Mouse (Mus musculus): ENCODE data around the gene Olfr94. TPM values are rescaled to one million over a fixed set of nuclear protein-coding genes. Genes with fewer than 3 reads are reported as not detected.
A peak's percentile ranks its signal among the peaks of the same experiment; 100 is the strongest.

The Olfr94 gene
- polyA plus RNA-seq, 1 experiment from 2014 or later: not detected

DNA sequence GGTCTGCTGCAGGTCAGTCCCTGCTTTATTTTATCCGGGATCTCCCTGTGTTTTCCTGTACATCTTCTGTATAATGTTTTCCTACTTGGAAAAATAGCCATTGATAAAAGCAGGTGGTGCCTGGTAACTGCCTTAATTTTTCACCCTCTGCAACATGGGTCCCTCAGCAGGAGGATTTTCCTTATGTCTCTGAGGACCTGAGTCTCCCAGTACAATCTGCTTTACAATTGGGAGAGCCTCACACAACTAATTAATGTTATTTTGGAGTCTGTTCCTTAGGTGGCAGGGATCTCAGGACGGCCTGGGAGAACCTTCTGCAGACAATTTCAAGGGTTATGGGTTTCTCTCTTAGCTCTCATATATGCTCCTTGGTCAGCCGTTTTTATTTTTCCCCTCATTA is 12.2 kb upstream of the Olfr94 start, which contains the start of gene Olfr95:
TSS of gene Olfr95 (minus strand) at position 101 of the 400 bp plus-strand sequence.
- Histone ChIP-seq H3K27me3 (replicated peaks; ENCODE audit: control insufficient read depth, insufficient read depth, low read length) (peaks cover 14% of the 10 kb centered on the region), H3K4me1 (replicated peaks; ENCODE audit: control insufficient read depth, insufficient read depth, low read length) (no peaks in the 10 kb centered on the region), H3K9ac (ENCODE audit: low read depth, low read length) (no peak within 1 kb of the TSS), H3K4me3 (ENCODE audit: low read depth, low read length) (no peak within 1 kb of the TSS), H3K27ac (ENCODE audit: low read depth, low read length) (no peak within 1 kb of the TSS), H3K36me3 (ENCODE audit: control insufficient read depth, insufficient read depth, low read length) (no peaks in the 10 kb centered on the region), H3K4me2 (no peak within 1 kb of the TSS), H3K9me3 (ENCODE audit: control insufficient read depth, low read length) (no peaks in the 10 kb centered on the region)
- 72% methylated on average over 3 of the region's 3 CpGs for WGBS
- DNase-seq (ENCODE audit: low spot score) (no peak), ATAC-seq (replicated peaks; ENCODE audit: low FRiP score) (no peak)

DNA sequence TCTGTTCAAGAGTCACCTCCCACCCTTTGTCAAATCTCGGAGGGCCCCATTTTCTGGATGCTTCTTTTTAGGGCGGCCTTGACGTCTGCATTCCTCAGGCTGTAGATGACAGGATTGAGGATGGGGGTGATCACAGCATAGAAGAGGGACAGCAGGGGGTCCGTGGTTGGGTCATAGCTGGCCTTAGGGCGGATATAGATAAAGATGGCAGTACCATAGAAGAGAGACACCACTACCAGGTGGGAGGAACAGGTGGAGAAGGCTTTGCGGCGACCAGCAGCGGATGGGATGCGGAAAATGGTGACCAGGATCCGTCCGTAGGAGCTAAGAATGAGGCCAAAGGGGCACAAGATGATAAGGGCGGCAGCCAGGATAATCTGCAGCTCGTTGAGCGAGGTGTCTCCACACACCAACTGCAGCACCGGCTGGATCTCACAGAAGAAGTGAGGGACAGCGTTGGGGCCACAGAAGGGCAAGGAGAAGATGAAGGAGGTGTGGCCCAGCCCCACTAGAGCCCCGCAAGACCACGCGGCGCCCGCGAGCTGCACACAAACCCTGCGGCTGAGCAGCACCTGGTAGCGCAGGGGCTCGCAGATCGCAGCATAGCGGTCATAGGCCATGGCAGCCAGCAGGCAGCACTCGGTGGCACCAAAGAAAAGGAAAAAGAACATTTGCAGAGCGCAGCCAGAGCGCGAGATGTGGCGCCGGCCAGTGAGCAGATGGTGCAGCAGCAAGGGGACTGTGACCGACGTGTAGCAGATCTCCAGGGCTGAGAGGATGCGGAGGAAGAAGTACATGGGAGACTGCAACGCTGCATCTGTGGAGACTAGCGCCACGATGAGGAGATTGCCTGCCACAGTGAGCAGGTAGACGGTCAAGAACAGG is 10.3 kb upstream of the Olfr94 start:
- no peak overlapping the region for H3K4me3 ChIP-seq (ENCODE audit: low read depth, low read length)
- H3K36me3 ChIP-seq (ENCODE audit: control insufficient read depth, insufficient read depth, low read length): no peaks in the 10 kb centered on the region
- peaks cover 14% of the 10 kb centered on the region for H3K27me3 ChIP-seq (replicated peaks; ENCODE audit: control insufficient read depth, insufficient read depth, low read length)
- H3K9me3 ChIP-seq (ENCODE audit: control insufficient read depth, low read length): no peaks in the 10 kb centered on the region
- no peak overlapping the region for H3K9ac ChIP-seq (ENCODE audit: low read depth, low read length)
- ATAC-seq (replicated peaks; ENCODE audit: low FRiP score): no peak
- DNase-seq (ENCODE audit: low spot score): peak; percentile 32
- 16% methylated on average over 40 of the region's 40 CpGs for WGBS
- H3K27ac ChIP-seq (ENCODE audit: low read depth, low read length): no peak overlapping the region
- no peaks in the 10 kb centered on the region for H3K4me1 ChIP-seq (replicated peaks; ENCODE audit: control insufficient read depth, insufficient read depth, low read length)
- H3K4me2 ChIP-seq: peak overlapping the region; percentile 52

- ATAC-seq (replicated peaks; ENCODE audit: low FRiP score) (no peak), DNase-seq (ENCODE audit: low spot score) (no peak)
- Histone ChIP-seq H3K4me3 (ENCODE audit: low read depth, low read length) (no peak overlapping the region), H3K27ac (ENCODE audit: low read depth, low read length) (no peak overlapping the region), H3K9me3 (ENCODE audit: control insufficient read depth, low read length) (no peaks in the 10 kb centered on the region), H3K36me3 (ENCODE audit: control insufficient read depth, insufficient read depth, low read length) (no peaks in the 10 kb centered on the region), H3K9ac (ENCODE audit: low read depth, low read length) (no peak overlapping the region), H3K27me3 (replicated peaks; ENCODE audit: control insufficient read depth, insufficient read depth, low read length) (no peaks in the 10 kb centered on the region; the same call in 1 of the 2 replicates), H3K4me2 (no peak overlapping the region), H3K4me1 (replicated peaks; ENCODE audit: control insufficient read depth, insufficient read depth, low read length) (no peaks in the 10 kb centered on the region)
- 29% methylated on average over 3 of the region's 3 CpGs for WGBS
Measured at GRCm38 (mm10) chr17:37203917-37204236, 3.1 kb upstream of the Olfr94 start.

DNA sequence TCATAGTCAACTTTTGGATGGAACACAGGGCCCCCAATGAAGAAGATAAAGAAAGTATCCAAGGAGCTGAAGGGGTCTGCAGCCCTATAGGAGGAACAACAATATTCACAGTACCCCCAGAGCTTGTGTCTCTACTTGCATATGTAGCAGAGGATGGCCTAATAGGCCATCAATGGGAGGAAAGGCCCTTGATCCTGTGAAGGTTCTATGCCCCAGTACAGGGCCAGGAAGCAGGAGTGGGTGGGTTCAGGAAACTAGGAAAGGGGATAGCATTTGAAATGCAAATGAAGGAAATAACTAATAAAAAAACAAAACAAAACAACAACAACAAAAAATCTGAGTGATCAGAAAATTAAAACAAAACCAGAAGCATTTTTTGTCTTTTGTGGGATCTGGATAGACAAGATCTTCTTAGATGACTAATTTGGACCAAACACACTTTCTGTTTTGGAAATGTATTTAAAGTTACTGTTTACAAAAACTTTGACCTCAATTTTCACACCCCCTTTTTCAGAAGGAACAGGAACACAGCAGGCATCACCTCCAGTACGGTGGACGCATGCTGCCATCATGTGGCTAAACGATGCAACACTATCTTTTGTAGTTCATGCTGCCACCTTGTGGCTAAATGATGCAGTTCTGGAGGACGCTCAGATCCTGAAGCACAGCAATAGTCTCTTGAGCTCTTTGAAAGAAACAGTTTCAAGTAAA is 2.6 kb upstream of the Olfr94 start:
- H3K4me2 ChIP-seq: no peak overlapping the region
- no peaks in the 10 kb centered on the region for H3K36me3 ChIP-seq (ENCODE audit: control insufficient read depth, insufficient read depth, low read length)
- H3K4me1 ChIP-seq (replicated peaks; ENCODE audit: control insufficient read depth, insufficient read depth, low read length): no peaks in the 10 kb centered on the region
- DNase-seq (ENCODE audit: low spot score): peak; percentile 50
- H3K27ac ChIP-seq (ENCODE audit: low read depth, low read length): no peak overlapping the region
- no peak overlapping the region for H3K9ac ChIP-seq (ENCODE audit: low read depth, low read length)
- no peak; the same call in 1 of the 2 replicates for ATAC-seq (replicated peaks; ENCODE audit: low FRiP score)
- 2% methylated on average over 4 of the region's 4 CpGs for WGBS
- peaks cover under 1% of the 10 kb centered on the region; the same call in 1 of the 2 replicates for H3K27me3 ChIP-seq (replicated peaks; ENCODE audit: control insufficient read depth, insufficient read depth, low read length)
- H3K4me3 ChIP-seq (ENCODE audit: low read depth, low read length): no peak overlapping the region
- no peaks in the 10 kb centered on the region for H3K9me3 ChIP-seq (ENCODE audit: control insufficient read depth, low read length)

DNA sequence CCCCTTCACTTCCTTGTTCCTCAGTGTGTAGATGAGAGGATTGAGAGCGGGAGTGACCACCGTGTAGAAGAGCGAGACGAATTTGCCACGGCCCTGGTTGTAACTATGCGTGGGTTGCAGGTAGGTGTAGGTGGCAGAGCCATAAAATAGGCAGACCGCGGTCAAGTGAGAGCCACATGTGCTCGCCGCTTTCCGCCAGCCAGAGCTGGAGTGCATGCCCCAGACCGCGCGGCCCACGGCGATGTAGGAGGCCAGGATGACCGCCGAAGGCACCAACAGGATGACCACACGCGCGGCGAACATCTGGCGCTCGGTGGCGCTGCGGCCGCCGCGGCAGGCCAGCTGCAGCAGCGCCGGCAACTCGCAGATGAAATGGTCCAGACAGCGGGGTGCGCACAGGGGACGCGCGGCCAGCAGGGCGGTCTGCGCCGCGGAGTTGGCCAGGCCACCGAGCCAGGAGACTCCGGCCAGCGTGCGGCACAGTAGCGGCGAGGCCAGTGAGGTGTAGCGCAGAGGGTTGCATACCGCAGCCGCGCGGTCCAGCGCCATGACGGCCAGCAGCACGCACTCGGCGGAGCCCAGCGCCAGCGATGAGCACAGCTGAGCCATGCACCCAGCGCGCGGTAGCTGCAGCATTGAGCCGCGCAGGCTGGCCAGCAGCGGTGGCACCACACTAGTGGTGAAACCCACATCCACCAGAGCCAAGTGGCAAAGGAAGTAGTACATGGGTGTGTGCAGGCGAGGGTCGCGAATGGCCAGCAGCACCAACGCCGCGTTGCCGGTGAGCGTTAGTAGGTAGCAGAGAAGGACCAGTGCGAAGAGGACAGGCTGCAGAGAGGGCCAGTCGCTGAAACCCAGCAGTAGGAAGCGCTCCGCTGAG is 3.7 kb downstream of the Olfr94 start:
- ATAC-seq (replicated peaks; ENCODE audit: low FRiP score): peak; percentile 54
- Histone ChIP-seq H3K36me3 (ENCODE audit: control insufficient read depth, insufficient read depth, low read length) (no peaks in the 10 kb centered on the region), H3K27ac (ENCODE audit: low read depth, low read length) (no peak overlapping the region), H3K9me3 (ENCODE audit: control insufficient read depth, low read length) (no peaks in the 10 kb centered on the region), H3K9ac (ENCODE audit: low read depth, low read length) (no peak overlapping the region), H3K4me3 (ENCODE audit: low read depth, low read length) (peak overlapping the region; percentile 48), H3K27me3 (replicated peaks; ENCODE audit: control insufficient read depth, insufficient read depth, low read length) (peaks cover 33% of the 10 kb centered on the region), H3K4me1 (replicated peaks; ENCODE audit: control insufficient read depth, insufficient read depth, low read length) (no peaks in the 10 kb centered on the region), H3K4me2 (peak overlapping the region; percentile 71)
- DNase-seq (ENCODE audit: low spot score): peak; percentile 41
- 1% methylated on average over 77 of the region's 77 CpGs for WGBS

DNA sequence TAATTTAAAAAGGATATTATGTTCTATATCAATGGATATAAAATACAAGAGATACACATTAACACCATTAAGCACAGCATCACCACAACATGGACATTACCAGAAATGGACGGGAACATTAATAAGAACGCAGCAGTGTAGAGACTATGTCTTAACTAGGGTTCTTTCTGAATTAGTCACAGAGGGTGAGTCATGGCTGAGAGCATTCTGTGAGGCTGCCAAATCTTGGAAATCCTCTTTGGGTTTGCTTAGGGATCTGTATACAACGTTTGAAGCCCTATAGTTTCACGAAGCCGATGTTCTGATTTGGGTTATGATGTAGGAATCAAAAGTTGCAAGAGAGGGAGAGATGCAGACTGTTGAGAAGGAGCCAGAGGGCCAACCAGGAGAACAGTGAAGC is 6.0 kb downstream of the Olfr94 start:
- Histone ChIP-seq H3K4me1 (replicated peaks; ENCODE audit: control insufficient read depth, insufficient read depth, low read length) (no peaks in the 10 kb centered on the region), H3K36me3 (ENCODE audit: control insufficient read depth, insufficient read depth, low read length) (no peaks in the 10 kb centered on the region), H3K9me3 (ENCODE audit: control insufficient read depth, low read length) (no peaks in the 10 kb centered on the region), H3K9ac (ENCODE audit: low read depth, low read length) (no peak overlapping the region), H3K4me2 (no peak overlapping the region), H3K4me3 (ENCODE audit: low read depth, low read length) (no peak overlapping the region), H3K27ac (ENCODE audit: low read depth, low read length) (no peak overlapping the region), H3K27me3 (replicated peaks; ENCODE audit: control insufficient read depth, insufficient read depth, low read length) (peaks cover 33% of the 10 kb centered on the region)
- DNase-seq (ENCODE audit: low spot score): no peak
- no peak for ATAC-seq (replicated peaks; ENCODE audit: low FRiP score)
- 84% methylated on average over 5 of the region's 5 CpGs for WGBS

DNA sequence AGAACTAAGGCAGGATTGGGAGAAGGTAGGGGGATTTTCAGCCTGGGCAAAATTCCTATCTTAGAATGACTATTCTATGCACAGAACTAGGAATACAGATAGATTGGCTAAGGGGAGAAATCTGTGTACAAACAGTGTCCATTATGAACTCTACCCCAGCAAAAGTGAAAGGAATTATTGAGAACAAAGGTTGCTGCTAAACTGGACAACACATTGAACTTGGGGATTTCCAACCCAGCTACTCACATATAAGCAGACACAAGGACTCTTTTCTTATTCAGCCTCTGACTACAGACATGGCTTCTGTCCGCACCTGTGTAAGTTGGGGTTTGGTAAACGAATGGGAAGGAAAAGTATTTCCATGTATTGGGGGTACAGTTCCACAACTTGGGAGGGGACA is 7.1 kb downstream of the Olfr94 start, which contains the start of gene Ubd:
TSS of gene Ubd (plus strand) at position 237 of the 400 bp plus-strand sequence.
- no peak within 1 kb of the TSS for H3K4me3 ChIP-seq (ENCODE audit: low read depth, low read length)
- WGBS: 75% methylated on average over 2 of the region's 2 CpGs
- H3K9me3 ChIP-seq (ENCODE audit: control insufficient read depth, low read length): no peaks in the 10 kb centered on the region

GRCm38 (mm10) chr17:37193032-37193431 is 7.8 kb downstream of the Olfr94 start:
- DNase-seq (ENCODE audit: low spot score) (no peak), ATAC-seq (replicated peaks; ENCODE audit: low FRiP score) (no peak)
- Histone ChIP-seq H3K9ac (ENCODE audit: low read depth, low read length) (no peak overlapping the region), H3K9me3 (ENCODE audit: control insufficient read depth, low read length) (no peaks in the 10 kb centered on the region), H3K4me3 (ENCODE audit: low read depth, low read length) (no peak overlapping the region), H3K27ac (ENCODE audit: low read depth, low read length) (no peak overlapping the region), H3K4me1 (replicated peaks; ENCODE audit: control insufficient read depth, insufficient read depth, low read length) (no peaks in the 10 kb centered on the region), H3K27me3 (replicated peaks; ENCODE audit: control insufficient read depth, insufficient read depth, low read length) (peaks cover 29% of the 10 kb centered on the region), H3K36me3 (ENCODE audit: control insufficient read depth, insufficient read depth, low read length) (no peaks in the 10 kb centered on the region), H3K4me2 (no peak overlapping the region)

More for the DNA sequence above, 7.1 kb downstream of the Olfr94 start, which contains the start of gene Ubd:
- Histone ChIP-seq H3K27me3 (replicated peaks; ENCODE audit: control insufficient read depth, insufficient read depth, low read length) (peaks cover 33% of the 10 kb centered on the region), H3K4me1 (replicated peaks; ENCODE audit: control insufficient read depth, insufficient read depth, low read length) (no peaks in the 10 kb centered on the region), H3K9ac (ENCODE audit: low read depth, low read length) (no peak within 1 kb of the TSS), H3K27ac (ENCODE audit: low read depth, low read length) (no peak within 1 kb of the TSS), H3K36me3 (ENCODE audit: control insufficient read depth, insufficient read depth, low read length) (no peaks in the 10 kb centered on the region), H3K4me2 (no peak within 1 kb of the TSS)
- no peak for DNase-seq (ENCODE audit: low spot score)
- no peak for ATAC-seq (replicated peaks; ENCODE audit: low FRiP score)

All from liver, embryonic 11.5 days (tissue).